Mouse (Mus musculus): ENCODE results near the gene 6430531B16Rik. TPM values are rescaled to one million over a fixed set of nuclear protein-coding genes. Genes with fewer than 3 reads are reported as not detected.

The 6430531B16Rik gene
- polyA plus RNA-seq, 1 experiment from 2014 or later = 1.3 TPM

DNA sequence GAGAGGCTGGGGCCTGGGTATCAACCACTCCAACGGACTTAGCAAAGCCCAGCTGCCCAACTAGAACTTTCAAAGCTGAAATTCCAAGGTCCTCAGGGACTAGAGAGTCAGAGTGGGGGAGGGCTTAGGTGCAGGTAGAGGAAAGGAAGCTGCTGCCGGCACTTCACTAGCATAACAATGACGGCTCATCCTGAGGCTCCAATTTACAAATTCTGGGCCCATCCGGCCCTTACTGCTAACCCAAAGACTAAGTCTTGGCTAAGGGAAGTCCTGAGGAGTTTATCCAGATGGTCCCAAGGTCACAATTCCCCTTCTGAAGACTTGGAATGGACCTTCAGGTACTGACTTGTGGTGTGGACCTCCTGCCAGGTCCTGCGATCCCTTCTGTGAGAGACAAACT is 33.0 kb downstream of the 6430531B16Rik start:
- H3K27ac ChIP-seq (replicated peaks) = no peak overlapping the region
- H3K9me3 ChIP-seq = no peaks in the 10 kb centered on the region
- peak; percentile 14 for DNase-seq (ENCODE audit: low spot score)
- H3K4me3 ChIP-seq = no peak overlapping the region
- H3K27me3 ChIP-seq (replicated peaks; ENCODE audit: low read depth, poor library complexity, severe bottlenecking) = peaks cover 98% of the 10 kb centered on the region
- no peaks in the 10 kb centered on the region for H3K36me3 ChIP-seq (replicated peaks)
- H3K4me1 ChIP-seq = peaks cover 24% of the 10 kb centered on the region
- WGBS = 11% methylated on average over 5 of the region's 5 CpGs

DNA sequence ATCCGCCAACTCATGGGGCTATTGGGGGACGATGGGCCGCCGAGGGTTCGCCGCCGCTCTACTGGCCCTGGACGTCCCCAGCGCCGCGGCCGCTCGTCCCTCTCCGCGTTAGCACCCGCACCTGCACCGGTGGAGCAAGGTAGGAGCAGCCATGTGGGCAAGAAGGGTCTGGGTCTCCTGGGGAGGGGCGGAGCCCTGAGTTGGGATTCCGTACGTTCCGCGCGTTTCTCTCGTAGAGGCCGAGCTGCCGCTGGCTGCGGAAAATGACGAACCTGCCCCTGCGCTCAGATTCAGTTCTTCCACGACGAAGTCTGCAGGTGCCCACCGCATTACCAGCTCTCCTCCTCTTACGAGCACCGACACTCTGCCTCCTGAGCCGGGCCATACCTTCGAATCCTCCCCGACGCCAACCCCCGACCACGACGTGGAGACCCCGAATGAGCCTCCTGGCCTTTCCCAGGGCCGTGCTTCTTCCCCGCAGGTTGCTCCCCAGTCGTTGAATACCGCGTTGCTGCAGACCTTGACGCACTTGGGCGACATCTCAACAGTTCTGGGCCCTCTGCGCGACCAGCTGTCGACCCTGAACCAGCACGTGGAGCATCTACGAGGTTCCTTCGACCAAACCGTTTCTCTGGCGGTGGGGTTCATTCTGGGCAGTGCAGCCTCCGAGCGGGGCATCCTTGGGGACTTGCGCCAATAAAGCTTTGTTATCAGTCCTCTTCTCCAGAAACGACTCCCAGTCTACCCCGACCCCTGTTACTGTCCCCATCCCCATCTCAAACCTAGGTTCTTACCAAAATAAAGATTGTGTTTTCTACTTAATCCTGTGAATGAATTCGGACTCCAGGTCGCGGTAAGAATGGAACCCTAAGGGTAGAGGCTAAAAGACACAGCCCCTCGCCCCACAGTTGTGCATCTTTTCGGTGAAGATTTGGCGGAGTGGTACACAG is 34.0 kb downstream of the 6430531B16Rik start:
- 3% methylated on average over 68 of the region's 68 CpGs for WGBS
- H3K9me3 ChIP-seq = no peaks in the 10 kb centered on the region
- H3K36me3 ChIP-seq (replicated peaks) = no peaks in the 10 kb centered on the region
- H3K27ac ChIP-seq (replicated peaks) = no peak overlapping the region; the same call in 1 of the 2 replicates
- no peak for DNase-seq (ENCODE audit: low spot score)
- H3K4me3 ChIP-seq = peak overlapping the region; percentile 50
- H3K27me3 ChIP-seq (replicated peaks; ENCODE audit: low read depth, poor library complexity, severe bottlenecking) = peaks cover 98% of the 10 kb centered on the region
- H3K4me1 ChIP-seq = peaks cover 15% of the 10 kb centered on the region

DNA sequence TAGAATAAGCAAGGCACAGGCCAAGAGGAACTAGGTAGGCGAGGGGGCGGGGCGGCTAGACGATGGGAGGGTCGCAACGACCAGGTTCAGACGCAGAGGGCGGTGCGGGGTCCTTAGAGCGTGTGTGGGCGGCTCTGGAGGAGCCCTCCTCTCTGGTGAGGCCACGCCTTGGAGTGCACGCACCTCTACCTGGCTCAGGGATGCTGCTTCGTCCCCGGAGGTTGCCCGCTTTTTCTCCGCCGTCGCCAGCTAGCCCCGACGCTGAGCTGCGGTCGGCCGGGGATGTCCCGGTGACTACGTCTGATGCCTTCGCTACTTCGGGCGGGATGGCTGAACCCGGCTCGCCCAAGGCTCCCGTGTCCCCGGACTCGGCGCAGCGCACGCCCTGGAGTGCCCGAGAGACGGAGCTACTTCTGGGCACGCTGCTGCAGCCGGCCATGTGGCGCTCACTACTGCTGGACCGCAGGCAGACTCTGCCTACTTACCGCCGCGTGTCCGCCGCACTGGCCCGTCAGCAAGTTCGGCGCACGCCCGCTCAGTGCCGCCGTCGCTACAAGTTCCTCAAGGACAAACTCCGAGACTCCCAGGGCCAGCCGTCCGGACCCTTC is 34.8 kb downstream of the 6430531B16Rik start, which contains the start of gene Utf1:
Gene Utf1 (plus strand): TSS at position 116 of the 608 bp plus-strand sequence.
- peaks cover 96% of the 10 kb centered on the region for H3K27me3 ChIP-seq (replicated peaks; ENCODE audit: low read depth, poor library complexity, severe bottlenecking)
- H3K4me3 ChIP-seq = peak within 1 kb of the TSS; percentile 50
- H3K36me3 ChIP-seq (replicated peaks) = no peaks in the 10 kb centered on the region
- DNase-seq (ENCODE audit: low spot score) = peak; percentile 61
- H3K9me3 ChIP-seq = no peaks in the 10 kb centered on the region
- H3K27ac ChIP-seq (replicated peaks) = no peak within 1 kb of the TSS; the same call in 1 of the 2 replicates
- H3K4me1 ChIP-seq = peaks cover 13% of the 10 kb centered on the region
- 1% methylated on average over 59 of the region's 59 CpGs for WGBS

DNA sequence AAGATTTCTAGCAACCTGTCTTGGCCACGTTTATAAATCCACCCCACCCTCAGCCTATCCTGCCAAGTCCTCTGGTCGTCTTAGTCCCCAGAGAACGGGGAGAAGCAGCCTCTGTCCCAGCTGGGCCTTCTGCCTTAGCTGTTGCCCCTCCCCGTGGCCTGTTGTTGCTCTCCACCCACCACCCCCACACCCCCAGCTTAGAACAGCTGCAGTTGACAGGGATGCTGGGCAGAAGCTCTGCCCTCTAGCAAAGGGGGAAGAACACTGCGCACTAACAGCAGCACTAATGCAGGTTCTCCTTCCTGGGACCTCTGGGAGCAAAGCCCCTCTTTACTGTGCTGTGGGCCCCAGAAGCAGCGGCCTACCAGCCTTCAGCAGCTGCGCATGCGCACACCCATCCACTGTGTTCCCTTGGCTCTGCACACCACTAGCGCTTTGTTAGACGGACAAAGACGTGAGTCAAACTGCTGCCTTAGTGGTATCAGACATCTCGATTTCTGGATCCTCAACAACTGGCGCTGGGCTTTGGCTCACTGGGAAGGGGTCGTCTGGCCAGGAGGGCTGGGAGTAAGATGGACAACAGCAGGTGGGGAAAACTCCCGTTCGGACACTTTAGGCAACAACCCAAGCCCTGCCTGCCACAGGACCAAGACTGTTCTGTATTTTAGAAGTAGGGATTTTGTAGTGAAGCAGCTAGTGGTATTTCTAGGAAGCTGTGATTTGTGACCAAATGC is 37.9 kb downstream of the 6430531B16Rik start:
- WGBS = 64% methylated on average over 16 of the region's 16 CpGs
- peaks cover 78% of the 10 kb centered on the region for H3K27me3 ChIP-seq (replicated peaks; ENCODE audit: low read depth, poor library complexity, severe bottlenecking)
- DNase-seq (ENCODE audit: low spot score) = no peak

DNA sequence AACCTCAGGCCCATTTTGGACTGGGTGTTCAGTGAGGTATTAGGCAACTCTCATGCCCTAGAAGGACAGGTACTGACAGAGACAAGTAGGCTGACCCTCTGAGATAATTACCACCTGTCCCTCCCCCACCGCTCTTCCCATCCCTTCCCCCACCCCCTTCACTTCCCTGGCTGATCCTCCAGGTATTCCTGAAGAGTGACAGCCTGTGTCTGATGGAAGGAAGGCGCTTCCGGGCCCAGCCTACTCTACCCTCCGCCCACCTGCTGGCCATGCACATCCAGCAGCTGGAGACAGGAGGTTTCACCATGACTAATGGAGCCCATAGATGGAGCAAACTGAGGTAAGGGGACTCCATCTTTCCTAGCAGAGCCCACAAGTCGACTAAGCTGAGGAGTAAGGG is 40.7 kb downstream of the 6430531B16Rik start:
- no peaks in the 10 kb centered on the region for H3K9me3 ChIP-seq
- H3K36me3 ChIP-seq (replicated peaks) = no peaks in the 10 kb centered on the region
- H3K27ac ChIP-seq (replicated peaks) = no peak overlapping the region
- DNase-seq (ENCODE audit: low spot score) = no peak
- H3K4me1 ChIP-seq = no peaks in the 10 kb centered on the region
- H3K27me3 ChIP-seq (replicated peaks; ENCODE audit: low read depth, poor library complexity, severe bottlenecking) = peaks cover 50% of the 10 kb centered on the region
- WGBS = 70% methylated on average over 5 of the region's 5 CpGs
- no peak overlapping the region for H3K4me3 ChIP-seq

More for the DNA sequence above, 37.9 kb downstream of the 6430531B16Rik start:
- Histone ChIP-seq H3K4me1 (peaks cover 13% of the 10 kb centered on the region), H3K27ac (replicated peaks) (no peak overlapping the region), H3K4me3 (no peak overlapping the region), H3K9me3 (no peaks in the 10 kb centered on the region), H3K36me3 (replicated peaks) (no peaks in the 10 kb centered on the region)

DNA sequence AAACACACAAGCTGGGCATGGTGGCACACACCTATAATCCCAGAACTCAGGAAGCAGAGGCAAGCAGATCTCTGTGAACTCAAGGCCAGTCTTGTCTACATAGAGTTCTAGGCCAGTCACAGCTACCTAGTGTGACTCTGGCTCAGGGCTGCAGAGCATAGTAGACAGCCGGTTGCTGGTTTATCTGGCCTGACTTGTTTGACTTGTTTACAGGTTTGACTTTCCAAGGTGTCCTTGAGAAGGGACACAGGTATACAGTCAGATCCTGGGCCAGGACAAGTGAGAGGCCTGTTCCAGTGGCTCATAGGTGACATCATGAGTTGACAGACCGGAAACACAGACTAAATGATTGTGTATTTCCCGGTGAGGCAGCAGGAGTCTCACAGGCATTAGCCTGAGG is 41.4 kb downstream of the 6430531B16Rik start:
- Histone ChIP-seq H3K27ac (replicated peaks) (no peak overlapping the region), H3K27me3 (replicated peaks; ENCODE audit: low read depth, poor library complexity, severe bottlenecking) (peaks cover 43% of the 10 kb centered on the region), H3K36me3 (replicated peaks) (no peaks in the 10 kb centered on the region), H3K4me3 (no peak overlapping the region), H3K4me1 (no peaks in the 10 kb centered on the region), H3K9me3 (no peaks in the 10 kb centered on the region)
- 56% methylated on average over 3 of the region's 3 CpGs for WGBS
- DNase-seq (ENCODE audit: low spot score) = no peak

DNA sequence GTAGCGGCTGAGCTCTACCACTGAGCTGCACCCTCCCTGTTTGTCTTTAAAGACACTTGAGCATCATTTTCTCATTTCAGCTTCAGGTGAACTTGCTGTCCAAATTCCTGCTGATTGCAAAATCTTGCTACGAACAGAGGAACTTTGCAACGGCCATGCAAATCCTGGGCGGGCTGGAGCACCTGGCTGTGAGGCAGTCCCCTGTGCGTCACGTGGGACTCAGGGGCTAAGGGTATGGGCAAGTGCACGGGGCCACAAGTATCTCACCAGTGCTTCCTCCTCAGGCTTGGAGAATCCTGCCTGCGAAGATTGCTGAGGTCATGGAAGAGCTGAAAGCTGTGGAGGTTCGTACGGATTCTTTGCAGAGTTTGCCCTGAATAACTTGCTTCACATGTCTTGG is 41.9 kb downstream of the 6430531B16Rik start:
- Histone ChIP-seq H3K27me3 (replicated peaks; ENCODE audit: low read depth, poor library complexity, severe bottlenecking) (peaks cover 42% of the 10 kb centered on the region), H3K9me3 (no peaks in the 10 kb centered on the region), H3K27ac (replicated peaks) (no peak overlapping the region), H3K4me3 (no peak overlapping the region), H3K36me3 (replicated peaks) (no peaks in the 10 kb centered on the region), H3K4me1 (no peaks in the 10 kb centered on the region)
- WGBS = 87% methylated on average over 10 of the region's 10 CpGs
- DNase-seq (ENCODE audit: low spot score) = no peak

DNA sequence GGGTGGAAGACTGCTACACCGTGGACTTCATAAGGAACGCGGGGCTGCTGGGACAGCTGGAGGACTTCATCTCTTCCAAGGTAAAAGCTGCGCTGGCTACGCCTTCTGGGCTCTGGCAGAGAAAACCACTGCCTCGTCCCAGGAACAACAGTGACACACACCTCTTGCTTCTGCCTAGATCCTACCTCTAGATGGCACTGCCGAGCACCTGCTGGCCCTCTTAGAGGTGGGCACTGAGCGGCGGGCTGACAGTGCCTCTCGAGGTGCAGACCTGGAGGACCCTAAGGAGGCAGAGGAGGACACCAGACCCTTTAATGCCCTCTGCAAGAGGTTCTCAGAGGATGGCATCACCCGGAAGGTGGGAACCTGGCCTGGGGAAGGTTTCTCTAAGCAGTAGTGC is 47.8 kb downstream of the 6430531B16Rik start:
- H3K27me3 ChIP-seq (replicated peaks; ENCODE audit: low read depth, poor library complexity, severe bottlenecking) = peaks cover 15% of the 10 kb centered on the region
- no peak overlapping the region for H3K27ac ChIP-seq (replicated peaks)
- 18% methylated on average over 11 of the region's 11 CpGs for WGBS
- 0 out of 2 replicates have a peak, but pooled peaks cover 5% of the 10 kb centered on the region for H3K4me1 ChIP-seq
- no peaks in the 10 kb centered on the region for H3K9me3 ChIP-seq
- DNase-seq (ENCODE audit: low spot score) = peak; percentile 59
- no peaks in the 10 kb centered on the region for H3K36me3 ChIP-seq (replicated peaks)
- no peak overlapping the region for H3K4me3 ChIP-seq

MicroRNA genes within 50 kb of the gene (microRNA counts, 519-probe panel; counts per million panel counts)
- 2,425 counts per million, percentile 65 among the panel's probes with 10 or more counts for microRNA mmu-miR-202-3p
- 188 counts per million, percentile 57 among the panel's probes with 10 or more counts for microRNA mmu-miR-202-5p

Small RNAs within 50 kb of the gene (microRNA-seq; reads per million reads assigned to microRNA genes)
- gene Mir202 (not detected), gene Mir7062 (not detected), gene mmu-mir-7686 (not detected)

Other genes starting within 250 kb of the 6430531B16Rik start
- gene Adgra1, start 144.6 kb downstream of the 6430531B16Rik start, polyA plus RNA-seq (2016; fragmentation: Nextera tagmentation; extraction: Ambion mirVana) = 1.00 and 2.5 TPM in 2 replicates
- gene Kndc1, start 84.1 kb downstream of the 6430531B16Rik start, polyA plus RNA-seq (2016; fragmentation: Nextera tagmentation; extraction: Ambion mirVana) = 0.11 and 0.40 TPM in 2 replicates
- 0.20 and 0.36 TPM in 2 replicates for gene Utf1, start 35.0 kb downstream of the 6430531B16Rik start, polyA plus RNA-seq (2016; fragmentation: Nextera tagmentation; extraction: Ambion mirVana)
- gene Adam8, start 13.8 kb upstream of the 6430531B16Rik start, polyA plus RNA-seq (2016; fragmentation: Nextera tagmentation; extraction: Ambion mirVana) = 1.7 and 2.3 TPM in 2 replicates
- 39.2 and 42.7 TPM in 2 replicates for gene Zfp511, start 57.6 kb upstream of the 6430531B16Rik start, polyA plus RNA-seq (2016; fragmentation: Nextera tagmentation; extraction: Ambion mirVana)
- gene Tubgcp2, start 57.9 kb upstream of the 6430531B16Rik start, polyA plus RNA-seq (2016; fragmentation: Nextera tagmentation; extraction: Ambion mirVana) = 80.2 and 80.8 TPM in 2 replicates
- 2.6 and 9.9 TPM in 2 replicates for gene Msx3, start 70.3 kb upstream of the 6430531B16Rik start, polyA plus RNA-seq (2016; fragmentation: Nextera tagmentation; extraction: Ambion mirVana)
- gene Caly, start 103.8 kb upstream of the 6430531B16Rik start, polyA plus RNA-seq (2016; fragmentation: Nextera tagmentation; extraction: Ambion mirVana) = 0.98 and 1.4 TPM in 2 replicates
- gene Prap1, start 114.6 kb upstream of the 6430531B16Rik start, polyA plus RNA-seq (2016; fragmentation: Nextera tagmentation; extraction: Ambion mirVana) = not detected in 2 replicates
- 12.4 and 15.9 TPM in 2 replicates for gene Fuom, start 123.7 kb upstream of the 6430531B16Rik start, polyA plus RNA-seq (2016; fragmentation: Nextera tagmentation; extraction: Ambion mirVana)
- 18.6 and 21.3 TPM in 2 replicates for gene Paox, start 137.0 kb upstream of the 6430531B16Rik start, polyA plus RNA-seq (2016; fragmentation: Nextera tagmentation; extraction: Ambion mirVana)
- gene Echs1, start 137.7 kb upstream of the 6430531B16Rik start, polyA plus RNA-seq (2016; fragmentation: Nextera tagmentation; extraction: Ambion mirVana) = 174 and 178 TPM in 2 replicates
- 25.3 and 31.3 TPM in 2 replicates for gene Mtg1, start 158.8 kb upstream of the 6430531B16Rik start, polyA plus RNA-seq (2016; fragmentation: Nextera tagmentation; extraction: Ambion mirVana)
- 0.15 and 0.67 TPM in 2 replicates for gene Sprn, start 176.1 kb upstream of the 6430531B16Rik start, polyA plus RNA-seq (2016; fragmentation: Nextera tagmentation; extraction: Ambion mirVana)
- not detected in 2 replicates for gene Olfr522, start 186.0 kb upstream of the 6430531B16Rik start, polyA plus RNA-seq (2016; fragmentation: Nextera tagmentation; extraction: Ambion mirVana)
- gene Olfr523, start 194.5 kb upstream of the 6430531B16Rik start, polyA plus RNA-seq (2016; fragmentation: Nextera tagmentation; extraction: Ambion mirVana) = not detected in 2 replicates
- gene Olfr524, start 227.2 kb upstream of the 6430531B16Rik start, polyA plus RNA-seq (2016; fragmentation: Nextera tagmentation; extraction: Ambion mirVana) = not detected in 2 replicates
- not detected in 2 replicates for gene Cd163l1, start 239.5 kb upstream of the 6430531B16Rik start, polyA plus RNA-seq (2016; fragmentation: Nextera tagmentation; extraction: Ambion mirVana)

All from embryonic facial prominence, embryonic 10.5 days (tissue).